Mouse (Mus musculus) cerebellum, postnatal 10 days (tissue): ENCODE data around the gene Ulk4.

ENCODE experiments used
- DNase-seq, 2 experiments: peaks; one replicate each; pipeline ENCODE4 v3.0.0; 2021; ENCODE audit warnings: mixed read lengths in 2 of 2

Ulk4 gene

DNA sequence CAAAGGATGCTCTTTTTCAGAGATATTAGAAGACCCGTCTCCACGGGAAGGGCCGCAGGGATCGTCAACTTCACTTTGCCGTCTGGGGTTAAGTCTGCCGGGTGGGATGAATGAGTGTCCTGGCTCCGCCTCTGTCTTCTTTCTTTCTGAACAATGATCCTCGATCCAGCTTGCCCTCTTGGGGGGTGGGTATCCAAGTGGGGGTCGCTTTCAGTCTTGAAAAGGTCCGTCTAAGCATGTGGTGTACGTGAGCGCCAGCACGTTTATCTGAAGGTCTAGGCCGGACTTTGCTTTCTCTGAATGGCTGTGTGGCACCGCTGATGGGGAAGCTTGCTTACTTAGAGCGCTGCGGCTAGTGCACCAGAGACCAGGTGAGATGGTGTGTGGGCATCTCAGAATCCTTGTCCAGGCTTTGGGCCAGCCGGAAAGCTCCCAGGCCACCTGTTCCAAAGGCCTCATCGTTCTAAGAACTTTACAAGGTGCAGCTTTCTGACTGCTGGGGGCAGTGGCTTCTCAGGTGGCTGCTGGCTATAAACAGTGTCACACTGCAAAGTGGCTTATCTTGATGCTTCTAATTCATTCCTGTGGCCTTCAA, 23.1 kb upstream of the Ulk4 start:
- peak in 1 of 2 experiments; percentile 42 for DNase-seq

DNA sequence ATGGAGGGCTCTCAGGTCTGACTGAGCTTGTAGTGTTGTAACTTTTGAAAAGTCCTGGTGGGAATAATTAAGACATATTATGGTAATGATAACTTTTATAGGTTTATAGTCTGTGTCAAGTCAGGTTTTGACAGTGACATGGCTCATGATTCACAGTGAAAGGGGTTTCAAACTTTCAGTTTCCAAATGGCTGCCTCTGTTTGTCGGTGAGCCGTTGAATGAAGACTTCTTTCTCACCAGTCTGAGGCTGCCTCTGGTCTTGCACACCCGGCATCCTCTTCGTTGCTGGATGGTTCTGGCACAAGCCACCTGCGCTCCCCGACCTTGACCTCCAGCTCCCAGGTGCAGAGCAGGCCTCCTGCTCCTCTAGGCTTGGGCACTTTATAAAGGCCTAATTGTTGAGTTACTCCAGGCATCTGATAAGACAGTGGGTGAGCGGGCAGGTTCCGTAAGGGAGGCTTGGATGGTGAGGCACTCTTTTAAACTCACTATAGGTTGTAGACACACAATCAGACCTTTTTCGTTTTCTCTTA, 22.3 kb upstream of the Ulk4 start:
- DNase-seq: no peak

DNA sequence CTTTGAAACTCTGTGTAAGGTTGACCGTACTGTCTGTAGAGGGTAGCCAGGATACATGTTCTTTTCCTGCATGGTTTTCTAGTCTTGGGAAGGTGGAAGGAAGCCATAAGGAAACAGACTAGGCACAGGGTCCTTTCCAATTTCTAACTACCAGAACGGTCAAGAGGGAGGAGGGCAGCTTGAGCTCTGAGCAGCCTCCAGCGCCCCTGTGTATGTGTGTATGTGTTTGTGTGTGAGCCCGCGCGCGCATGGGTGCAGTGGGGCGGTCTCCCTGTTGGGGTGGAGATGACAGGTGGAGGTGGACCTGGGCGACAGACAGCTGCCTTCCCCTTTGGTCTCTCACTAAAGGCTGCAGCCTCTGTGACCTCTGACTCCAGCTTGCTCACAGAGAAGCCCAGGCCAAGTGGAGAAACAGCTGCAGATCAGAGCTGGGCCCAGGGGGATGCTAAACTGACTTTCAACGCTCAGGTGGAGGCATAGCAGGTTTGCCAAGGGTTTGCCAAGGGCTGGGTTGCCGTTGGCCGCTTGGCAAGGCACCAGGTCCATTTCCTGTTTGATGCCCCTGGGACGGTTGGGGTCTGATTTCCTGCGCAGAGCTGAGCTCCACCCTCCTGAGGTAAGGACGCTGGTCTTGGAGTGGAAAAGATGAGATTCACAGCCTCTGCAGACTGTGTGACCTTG, 21.6 kb upstream of the Ulk4 start:
- peak; percentile 60 to 62 for DNase-seq

DNA sequence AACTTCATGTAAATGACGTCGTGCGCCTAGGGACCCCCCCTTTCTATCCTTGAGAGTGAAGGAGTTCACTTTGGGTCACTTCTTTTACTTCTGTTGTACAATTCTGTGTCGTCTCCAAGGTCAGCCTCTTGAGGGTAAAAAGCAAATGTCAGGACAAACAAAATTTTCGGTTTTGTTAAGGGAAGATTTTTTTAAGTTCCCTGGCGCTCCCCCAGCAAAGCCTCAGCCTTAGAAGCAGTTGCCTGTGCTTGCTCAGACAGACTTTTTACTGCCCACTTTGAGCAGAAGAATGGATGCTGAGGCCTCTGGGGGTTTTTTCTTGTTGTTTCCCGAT, 21.0 kb upstream of the Ulk4 start:
- no peak for DNase-seq

DNA sequence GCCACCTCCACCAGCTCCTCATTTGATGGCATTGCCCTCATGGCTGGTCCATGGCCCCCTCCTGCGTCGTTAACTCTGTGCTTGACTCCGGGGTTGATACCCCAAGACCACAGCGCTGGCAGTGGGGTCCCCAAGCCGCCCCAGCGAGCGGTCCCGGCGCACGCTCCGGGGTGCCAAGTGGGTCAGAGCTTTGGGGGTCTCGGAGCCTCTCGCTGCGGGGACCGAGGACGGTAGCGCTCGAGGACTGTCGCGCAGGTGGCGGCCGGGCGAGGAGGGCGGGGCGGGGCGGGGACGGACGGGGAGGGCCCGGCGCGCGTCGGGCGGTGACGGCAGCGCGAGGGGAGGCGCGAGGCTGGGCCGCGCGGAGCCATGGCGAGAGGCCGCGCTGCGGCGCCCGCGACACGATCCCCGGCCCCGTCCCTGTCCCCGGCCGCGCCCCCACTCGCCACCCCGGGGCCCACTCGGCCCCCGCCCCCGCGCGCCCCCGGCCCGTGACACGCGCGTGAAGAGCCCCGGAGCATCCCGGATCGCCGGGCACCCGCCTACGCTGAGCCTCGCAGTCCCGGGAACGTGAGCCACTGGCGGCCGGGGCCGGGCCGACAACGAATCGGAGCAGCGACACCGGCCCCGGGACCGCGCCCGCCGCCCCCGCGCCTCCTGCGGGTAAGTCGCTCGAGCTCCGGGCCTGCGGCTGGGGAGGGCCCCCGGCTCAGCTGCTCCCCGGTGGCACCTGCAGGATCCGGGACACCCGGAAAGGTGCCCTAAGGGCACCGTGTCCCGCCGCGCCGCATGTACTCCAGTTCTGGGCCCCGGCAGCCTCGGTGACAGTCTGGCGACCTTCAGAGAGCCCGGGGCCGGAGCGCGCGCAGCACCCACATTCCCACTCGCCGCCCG, 20.4 kb upstream of the Ulk4 start, which contains the start of gene Trak1:
TSS of gene Trak1 (plus strand) at position 332 of the 894 bp plus-strand sequence.
- DNase-seq: peak; percentile 79 to 83

DNA sequence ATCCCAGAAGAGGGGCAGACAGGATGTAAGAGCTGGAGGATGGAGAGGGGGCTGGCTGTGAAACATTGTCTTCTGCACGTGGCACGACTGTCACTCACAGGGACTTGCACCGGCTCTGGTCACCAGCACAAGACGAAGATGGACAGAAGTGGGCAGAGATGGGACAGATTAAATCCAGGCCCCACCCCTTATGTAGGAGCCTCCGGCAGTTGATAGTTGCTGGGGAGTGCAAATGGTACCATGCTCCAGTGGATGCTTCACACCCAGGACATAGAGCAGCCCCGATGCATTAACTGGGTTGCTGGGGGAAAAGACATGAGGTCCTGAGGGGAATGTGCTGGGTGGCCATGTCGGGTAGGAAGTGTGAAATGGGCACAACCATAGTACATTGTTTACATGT, 18.2 kb upstream of the Ulk4 start:
- DNase-seq: no peak

DNA sequence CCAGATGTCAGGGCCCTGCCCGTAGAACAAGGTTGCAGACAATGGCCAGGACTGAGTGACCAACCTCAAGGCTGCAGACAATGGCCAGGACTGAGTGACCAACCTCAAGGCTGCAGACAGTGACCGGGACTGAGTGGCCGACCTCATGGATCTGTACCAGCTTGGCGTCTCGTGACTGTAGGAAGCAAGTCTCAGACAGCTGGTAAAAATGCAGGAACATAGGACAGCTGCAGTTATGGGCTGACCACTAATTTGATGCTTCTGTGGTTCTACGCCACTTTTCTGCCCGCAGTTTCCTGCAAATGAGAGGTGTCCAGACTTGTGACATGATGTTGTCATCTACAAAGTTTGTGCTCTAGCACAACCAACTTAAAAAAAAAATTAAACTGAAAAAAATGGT, 16.2 kb upstream of the Ulk4 start:
- DNase-seq: no peak

DNA sequence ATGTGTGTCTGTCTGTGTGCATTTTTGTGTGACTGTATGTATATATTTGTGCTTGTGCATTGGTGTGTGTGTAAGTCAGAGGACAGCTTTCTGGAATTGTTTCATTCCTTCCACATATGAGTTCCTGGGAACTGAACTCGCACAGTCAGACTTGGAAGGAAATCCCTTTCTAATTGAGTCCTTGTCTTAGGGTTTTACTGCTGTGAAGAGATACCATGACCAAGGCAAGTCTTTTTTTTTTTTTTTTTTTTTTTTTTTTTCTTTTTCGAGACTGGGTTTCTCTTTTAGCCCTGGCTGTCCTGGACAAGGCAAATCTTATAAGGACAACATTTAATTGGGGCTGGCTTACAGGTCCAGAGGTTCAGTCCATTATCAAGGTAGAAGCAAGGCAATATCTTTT, 14.3 kb upstream of the Ulk4 start:
- no peak for DNase-seq

DNA sequence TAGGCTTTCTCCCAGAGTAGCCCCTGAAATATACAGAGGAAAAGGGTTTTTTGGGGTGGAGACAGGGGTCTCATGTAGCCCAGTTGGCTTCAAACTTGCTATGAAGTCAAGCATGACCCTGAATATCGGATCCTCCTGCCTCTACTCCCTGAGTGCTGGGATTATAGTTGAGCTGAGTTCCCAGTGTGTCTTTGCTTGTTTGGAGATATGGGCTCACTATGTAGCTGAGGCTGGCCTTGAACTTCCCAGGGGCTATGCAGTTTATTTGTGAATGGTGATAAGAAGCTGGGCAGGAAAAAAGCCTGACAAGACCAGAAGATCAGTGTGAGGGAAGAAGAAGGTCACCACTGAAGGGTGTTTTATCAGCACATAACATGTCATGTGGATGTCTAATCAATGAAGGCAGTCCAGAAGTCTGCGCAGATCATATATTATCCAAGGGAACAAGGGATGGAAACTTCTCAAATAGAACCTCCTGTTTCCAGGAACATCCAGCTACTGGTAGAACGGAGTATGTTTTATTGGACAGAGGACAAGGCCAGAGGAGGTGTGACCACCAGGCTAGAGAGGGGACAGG, 9.4 kb upstream of the Ulk4 start:
- DNase-seq: no peak

DNA sequence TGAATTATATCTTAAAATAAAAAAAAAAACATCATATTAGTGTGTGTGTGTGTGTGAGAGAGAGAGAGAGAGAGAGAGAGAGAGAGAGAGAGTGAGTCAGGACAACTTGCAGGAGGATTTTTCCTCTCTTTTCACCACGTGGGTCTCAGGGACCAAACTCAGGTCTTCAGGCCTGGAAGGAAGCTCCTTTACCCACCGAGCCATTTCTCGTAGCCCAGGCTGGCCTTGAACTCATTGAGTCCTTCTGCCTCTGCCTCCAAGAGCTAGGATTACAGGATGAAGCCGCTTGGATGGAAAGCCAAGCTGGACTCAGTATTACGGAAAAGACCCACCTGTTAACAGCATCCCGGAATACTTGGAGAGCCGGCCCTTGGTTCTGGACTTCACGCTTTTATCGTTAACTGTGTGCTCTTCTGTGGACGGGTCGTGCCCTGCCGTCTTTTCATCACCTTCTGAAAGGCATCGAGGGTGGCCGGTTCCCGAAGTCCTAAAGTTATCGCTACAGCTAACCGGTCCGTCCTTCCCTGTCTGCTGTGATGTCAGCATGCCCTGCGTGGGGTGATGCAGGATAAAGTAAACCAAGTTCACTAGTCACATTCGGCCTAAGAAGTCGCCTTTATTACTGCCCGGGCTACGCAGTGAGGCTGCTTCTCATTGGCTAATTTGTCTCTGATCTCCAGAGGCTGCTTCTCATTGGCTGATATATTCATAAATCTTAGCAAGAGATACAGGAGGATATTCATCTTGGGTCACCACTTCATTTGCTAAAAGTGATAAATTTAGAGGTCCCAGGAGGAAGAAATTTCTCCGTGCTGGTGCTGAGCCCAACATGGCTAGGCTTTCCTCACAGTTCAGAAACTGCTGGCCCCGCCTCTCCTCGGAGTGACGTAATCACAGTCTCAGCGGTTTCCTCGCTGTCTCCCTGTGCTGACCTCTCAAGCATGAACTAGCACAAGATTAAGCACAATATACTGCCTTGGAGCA, 8.6 kb upstream of the Ulk4 start:
- DNase-seq: peak; percentile 79

DNA sequence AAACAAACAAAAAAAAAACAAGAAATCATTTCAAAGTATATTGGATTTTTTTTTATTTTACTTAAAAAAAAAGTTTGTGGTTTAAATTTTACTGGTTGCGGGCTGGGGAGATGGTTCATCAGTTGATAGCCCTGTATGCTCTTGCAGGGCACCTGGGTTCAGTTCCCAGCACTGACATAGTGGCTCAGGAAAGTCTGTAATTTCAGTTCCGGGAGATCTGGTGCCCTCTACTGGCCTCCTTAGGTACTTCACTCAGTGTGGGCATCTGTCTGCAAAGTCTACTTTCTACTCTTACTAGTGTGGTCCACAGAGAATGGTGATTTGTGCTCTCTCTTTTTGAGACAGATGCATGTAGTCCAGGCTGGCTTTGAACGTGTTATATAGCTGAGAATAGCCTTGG, 7.4 kb upstream of the Ulk4 start:
- peak; percentile 60 to 67 for DNase-seq

DNA sequence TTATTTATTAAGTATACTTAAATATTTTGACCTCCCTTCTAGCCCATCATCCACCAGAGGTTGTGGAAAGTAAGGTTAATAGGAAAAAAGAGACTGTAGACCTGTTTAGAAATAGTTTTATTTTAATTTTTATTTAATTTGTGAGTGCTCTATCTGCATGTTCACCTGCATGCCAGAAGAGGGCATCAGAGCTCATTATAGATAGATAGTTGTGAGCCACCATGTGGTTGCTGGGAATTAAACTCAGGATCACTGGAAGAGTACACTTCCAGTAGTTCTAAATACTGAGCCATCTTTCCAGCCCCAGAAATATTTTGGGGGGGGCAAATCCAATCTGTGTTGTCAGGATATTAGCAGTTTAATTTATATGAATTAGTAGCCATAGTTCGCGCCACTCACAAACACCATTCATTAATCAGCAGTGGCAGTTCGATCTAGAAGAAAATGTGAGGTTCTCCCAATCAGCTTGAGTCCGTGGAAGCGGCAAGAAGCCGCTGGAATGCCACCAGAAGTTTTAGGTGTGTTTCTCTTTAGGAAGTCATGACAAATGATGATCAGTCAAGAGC, 6.7 kb upstream of the Ulk4 start:
- DNase-seq: peak; percentile 39 to 60

DNA sequence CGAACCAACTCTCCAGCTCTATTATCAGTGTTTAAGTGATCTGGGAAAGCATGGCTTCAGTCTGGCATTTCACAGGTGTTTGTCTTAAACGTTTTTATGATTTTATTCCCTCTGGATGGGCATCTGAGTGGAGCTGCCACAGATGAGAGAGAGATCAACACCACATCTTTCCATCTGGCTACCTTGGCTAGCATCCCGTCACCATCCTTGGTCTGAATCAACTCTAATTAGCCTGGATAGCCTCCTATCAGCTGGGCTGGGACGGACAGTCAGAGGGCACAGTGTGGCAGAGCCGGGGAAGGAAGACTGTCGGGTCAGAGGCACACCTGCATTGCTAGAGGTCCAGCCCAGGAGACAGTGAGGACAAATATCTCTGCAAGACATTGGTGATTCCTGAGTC, 4.9 kb upstream of the Ulk4 start:
- DNase-seq: peak; percentile 41 to 55

DNA sequence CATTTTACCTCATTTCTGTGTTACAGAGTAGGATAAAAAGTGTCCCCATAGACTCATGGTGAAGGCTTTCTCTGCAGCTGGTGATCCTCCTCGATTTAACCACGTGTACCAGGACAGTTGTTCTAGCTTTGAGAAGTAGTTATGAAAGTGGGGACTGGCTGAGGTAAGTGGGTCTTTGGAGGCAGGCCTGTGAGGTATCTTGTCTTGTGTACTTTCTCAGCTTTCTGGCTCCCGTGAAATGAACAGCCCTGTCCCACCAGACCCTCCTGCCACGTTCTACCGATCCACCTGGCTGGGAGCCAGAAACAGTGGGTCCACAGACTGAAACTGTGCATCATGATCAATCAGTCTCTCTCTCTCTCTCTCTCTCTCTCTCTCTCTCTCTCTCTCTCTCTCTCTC, 2.2 kb upstream of the Ulk4 start:
- peak in 1 of 2 experiments; percentile 37 for DNase-seq

DNA sequence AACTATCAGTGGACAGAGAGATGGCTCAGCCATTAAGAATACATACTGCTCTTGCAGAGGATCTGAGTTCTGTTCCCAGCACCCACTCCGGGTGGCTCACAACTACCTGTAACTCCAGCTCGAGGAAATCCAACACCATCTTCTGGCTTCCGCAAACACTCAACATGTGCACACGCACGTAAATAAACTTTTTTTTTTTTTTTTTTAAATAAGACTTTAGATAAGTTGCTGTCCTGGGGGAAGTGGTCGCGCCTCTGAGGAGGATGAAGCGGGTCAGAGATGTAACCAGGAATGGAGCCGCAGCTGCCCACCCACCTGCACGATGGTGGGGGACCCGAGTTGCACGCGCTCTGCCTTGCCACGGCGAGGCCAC, 266 bp downstream of the Ulk4 start:
- peak in 1 of 2 experiments; percentile 17 for DNase-seq

DNA sequence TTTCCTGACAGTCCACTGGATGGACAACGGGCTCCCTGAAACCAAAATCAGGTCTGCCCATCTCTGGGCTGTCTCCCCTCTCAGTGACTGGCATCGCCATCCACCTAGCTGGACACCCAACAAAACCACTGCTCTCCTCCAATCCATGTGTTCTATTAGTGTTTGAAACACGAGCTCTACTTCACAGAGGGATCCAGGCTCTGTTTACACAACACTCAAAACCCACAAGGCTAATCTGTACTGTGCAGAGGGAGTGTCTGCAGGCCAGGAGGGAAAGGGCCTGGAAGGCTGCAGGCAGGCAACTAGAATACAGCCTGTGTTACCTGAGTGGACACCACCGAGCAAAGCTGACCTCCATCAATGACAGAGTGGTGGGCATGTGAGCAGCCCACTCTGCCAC, 5.4 kb downstream of the Ulk4 start:
- no peak for DNase-seq

DNA sequence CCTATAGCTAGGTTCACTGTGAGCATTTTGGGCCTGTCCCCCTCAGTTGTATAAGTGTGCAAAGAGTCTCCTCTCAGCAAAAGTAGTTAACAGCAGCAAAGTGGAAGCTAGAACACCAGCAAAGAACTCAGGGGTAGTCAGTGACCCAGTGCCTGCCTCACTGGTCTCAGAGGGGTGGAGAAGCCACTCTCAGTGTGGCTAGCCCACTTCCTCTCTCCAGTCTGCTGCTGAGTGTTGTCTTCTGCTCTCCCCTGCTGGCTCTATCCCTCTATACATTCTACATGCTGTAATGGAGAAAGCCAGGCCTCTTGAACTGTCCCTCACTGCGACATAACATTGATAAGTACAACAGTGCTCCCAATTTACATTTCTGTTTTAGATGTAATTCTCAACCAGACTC, 5.8 kb downstream of the Ulk4 start:
- DNase-seq: no peak

DNA sequence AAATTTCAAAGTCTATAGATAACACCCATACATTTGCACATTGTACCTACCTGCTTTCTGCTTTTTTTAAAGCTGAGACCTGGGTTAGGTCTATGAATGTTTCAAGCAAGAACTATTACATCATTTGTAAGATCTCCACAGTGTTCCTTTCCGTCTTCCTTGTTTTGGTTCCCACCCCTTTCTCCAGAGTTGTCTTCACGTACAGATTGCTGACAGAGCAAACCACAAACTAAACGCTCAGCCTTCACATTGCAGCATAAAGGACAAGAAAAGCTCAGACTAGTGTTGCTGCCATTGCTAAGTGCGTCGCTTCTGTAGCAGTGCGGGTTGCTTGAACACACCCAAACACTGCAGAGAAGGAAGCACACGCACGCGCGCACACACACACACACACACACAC, 11.7 kb downstream of the Ulk4 start:
- DNase-seq: no peak

DNA sequence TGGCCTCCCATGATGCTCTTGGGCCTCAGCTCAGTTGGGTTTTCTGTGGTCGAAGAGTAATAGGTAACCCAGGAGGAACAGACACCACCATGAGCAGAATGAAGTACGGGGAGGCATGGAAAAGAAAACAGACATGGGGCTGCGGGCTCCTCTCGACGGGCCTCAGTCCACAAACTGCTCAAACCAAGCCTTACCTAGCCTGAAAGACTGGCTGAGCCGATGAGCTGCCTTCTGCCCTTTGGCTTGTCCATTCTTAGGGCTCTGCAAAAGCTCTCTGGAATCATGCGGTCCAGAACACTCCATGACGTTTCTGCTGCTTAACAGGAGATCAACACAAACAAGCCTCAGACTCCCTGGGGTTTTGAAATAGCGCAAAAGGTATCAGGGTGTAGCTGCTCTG, 19.9 kb downstream of the Ulk4 start:
- DNase-seq: no peak

DNA sequence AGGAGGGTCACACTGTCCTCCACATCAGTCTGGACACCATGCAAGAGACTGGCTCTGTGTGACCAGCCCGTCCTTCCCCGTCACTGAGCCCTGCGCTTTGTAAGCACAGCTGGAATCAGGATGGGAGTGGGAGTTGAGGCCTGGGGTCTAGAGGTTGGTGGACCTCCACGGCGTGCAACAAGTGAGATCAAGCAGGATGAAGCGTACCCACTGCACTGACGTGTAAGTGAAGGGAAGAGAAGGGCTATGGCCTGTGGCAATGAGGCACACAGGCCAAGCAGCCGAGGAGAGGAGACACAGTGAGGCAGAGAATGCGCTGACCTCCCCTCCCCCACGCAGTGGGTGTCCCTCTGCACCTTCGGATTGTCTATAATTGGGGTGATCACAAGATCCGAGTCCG, 22.2 kb downstream of the Ulk4 start:
- no peak for DNase-seq

DNA sequence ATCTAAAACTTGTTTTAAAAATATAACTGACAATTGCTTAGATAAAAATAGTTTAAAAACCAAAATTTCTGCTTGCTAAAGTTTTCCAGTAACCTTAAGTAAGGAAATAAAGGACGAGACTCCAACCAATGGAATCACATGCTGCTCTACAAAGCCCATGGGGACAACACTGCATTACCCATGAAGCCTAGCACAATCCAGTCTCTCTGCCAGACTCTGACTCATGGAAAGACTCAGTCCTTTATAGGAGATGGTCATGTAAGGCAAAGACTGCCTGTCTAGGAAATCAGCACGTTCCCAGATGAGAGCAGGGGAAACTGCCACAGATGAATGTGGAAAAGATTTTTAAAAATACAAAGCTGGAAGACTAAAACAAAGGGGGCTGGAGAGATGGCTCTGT, 23.0 kb downstream of the Ulk4 start:
- DNase-seq: no peak

DNA sequence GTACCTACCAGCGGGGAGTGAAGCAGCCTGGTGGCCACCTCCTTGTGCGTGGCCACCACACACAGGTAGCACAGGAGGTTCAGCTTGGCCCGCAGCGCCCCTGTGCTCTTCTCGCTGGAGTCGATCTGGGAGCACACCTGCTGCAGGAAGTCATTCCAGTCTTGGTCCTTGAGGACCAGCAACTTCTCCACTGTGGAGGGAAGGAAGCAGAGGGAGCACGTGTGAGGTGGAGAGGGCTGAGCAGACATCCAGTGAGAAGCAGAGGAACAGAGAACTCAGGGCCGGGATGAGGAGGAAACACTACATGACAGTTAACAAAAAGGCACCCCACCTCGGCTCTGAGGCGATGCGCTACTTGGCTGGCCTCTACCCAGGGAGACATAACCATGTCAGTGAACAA, 26.1 kb downstream of the Ulk4 start:
- no peak for DNase-seq
